Mouse (Mus musculus): ENCODE measurements at regions not wholly inside any gene's neighbourhood (a gene's known extent, or its start where the extent isn't known, plus 50 kb on each side); places are given as distances from the start of the nearest gene placed in this dataset.

- TF ChIP-seq EP300 (IDR thresholded peaks at IDR 0.05; ENCODE audit: low read depth) (no peak), CTCF (IDR thresholded peaks at IDR 0.05; ENCODE audit: low read depth) (no peak)
Observed at GRCm38 (mm10) chr2:107973528-107973927, 683.1 kb downstream of the Kcna4 start.
